Mouse (Mus musculus) lung, postnatal 0 days (tissue): Measurements from ENCODE around the gene E130114P18Rik.

Source experiments
- CTCF ChIP-seq: IDR thresholded peaks from 2 replicates; pipeline ENCODE4 v1.5.1; 2016; ENCODE audit warnings: antibody characterized with exemption, mild to moderate bottlenecking
- EP300 ChIP-seq: IDR thresholded peaks from 2 replicates; pipeline ENCODE4 v1.6.1; 2016; ENCODE audit warnings: antibody characterized with exemption, mild to moderate bottlenecking, control low read depth

DNA sequence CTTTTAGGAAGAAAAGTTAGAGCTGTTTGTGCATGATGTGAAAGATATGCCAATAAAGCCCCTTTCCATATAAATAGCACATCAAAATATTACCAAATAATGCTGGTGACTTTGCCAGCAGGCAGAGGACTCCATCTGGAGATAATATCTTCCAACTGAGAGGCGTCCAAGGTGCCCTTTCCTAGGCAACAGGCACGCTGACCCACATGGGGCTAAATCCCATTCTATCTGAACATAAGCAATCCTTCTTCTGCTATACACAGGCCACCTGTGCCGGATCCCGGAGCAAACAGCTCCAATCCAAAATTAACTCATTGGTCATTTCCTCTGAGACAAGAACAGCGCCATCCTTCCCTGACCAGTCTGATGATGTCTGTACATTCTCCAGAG is 128.3 kb downstream of the E130114P18Rik start:
- TF ChIP-seq CTCF = no peak
- no peak for TF ChIP-seq EP300
